Mouse (Mus musculus): ENCODE measurements around the gene Gm45618. TPM values are rescaled to one million over a fixed set of nuclear protein-coding genes. Genes with fewer than 3 reads are reported as not detected.
A peak's percentile ranks its signal among the peaks of the same experiment; 100 is the strongest.

The Gm45618 gene
- polyA plus RNA-seq, 1 experiment from 2014 or later, result 0.25 TPM

DNA sequence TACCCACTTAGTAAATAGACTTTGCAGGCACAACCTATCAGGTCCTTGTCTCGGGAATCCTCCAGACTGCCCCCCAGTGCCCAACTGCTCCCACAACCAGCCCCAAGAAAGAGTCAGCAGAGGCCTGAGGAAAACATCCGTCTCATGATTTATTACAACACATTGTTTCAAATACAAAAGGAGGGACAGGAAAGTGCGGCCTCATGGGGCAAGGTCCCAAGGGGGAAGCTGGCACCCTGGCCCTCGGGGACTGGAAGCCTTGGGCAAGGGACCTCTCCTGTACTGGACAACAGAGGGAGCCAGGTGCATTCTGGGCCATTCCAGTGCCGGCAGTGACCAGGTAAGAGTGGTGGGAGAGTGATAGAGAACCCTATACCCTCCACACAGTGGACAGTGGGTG lies 41.2 kb downstream of the Gm45618 start:
- WGBS, result 44% methylated on average over 5 of the region's 5 CpGs
- H3K27me3 ChIP-seq (replicated peaks; ENCODE audit: control insufficient read depth, insufficient read depth, low read length), result no peaks in the 10 kb centered on the region
- H3K9me3 ChIP-seq (ENCODE audit: control insufficient read depth, low read length), result no peaks in the 10 kb centered on the region
- H3K4me2 ChIP-seq (ENCODE audit: low read length), result no peak overlapping the region
- no peak overlapping the region for H3K4me3 ChIP-seq (ENCODE audit: low read length)
- no peak overlapping the region for H3K27ac ChIP-seq (ENCODE audit: low read depth, low read length)
- H3K36me3 ChIP-seq (ENCODE audit: control insufficient read depth, insufficient read depth, low read length), result peaks cover 23% of the 10 kb centered on the region
- no peak for ATAC-seq
- H3K9ac ChIP-seq (ENCODE audit: low read depth, low read length), result no peak overlapping the region
- H3K4me1 ChIP-seq (ENCODE audit: control insufficient read depth, insufficient read depth, low read depth, low read length), result peaks cover 8% of the 10 kb centered on the region

DNA sequence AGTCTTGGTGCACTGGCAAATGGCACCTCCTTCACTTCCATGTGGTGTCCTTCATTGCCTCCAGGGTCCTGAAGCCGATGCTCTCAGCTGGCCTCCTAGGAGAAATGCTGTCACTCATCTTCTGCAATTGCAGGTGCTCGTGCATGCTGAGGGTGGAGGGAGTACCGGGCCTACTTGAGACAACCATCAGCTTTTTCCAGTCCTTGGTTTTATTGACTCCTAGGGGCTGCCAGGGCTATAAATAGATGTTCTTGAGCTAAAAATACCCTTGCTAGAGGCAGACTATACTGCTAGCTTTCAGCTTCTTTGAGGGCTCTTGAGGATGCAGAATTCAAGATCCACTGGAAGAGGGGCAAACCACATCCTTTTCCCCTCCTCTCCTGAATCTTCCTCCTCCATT lies 43.4 kb downstream of the Gm45618 start:
- H3K9ac ChIP-seq (ENCODE audit: low read depth, low read length), result no peak overlapping the region
- WGBS, result 63% methylated on average over 3 of the region's 3 CpGs
- no peaks in the 10 kb centered on the region for H3K9me3 ChIP-seq (ENCODE audit: control insufficient read depth, low read length)
- H3K36me3 ChIP-seq (ENCODE audit: control insufficient read depth, insufficient read depth, low read length), result peaks cover 12% of the 10 kb centered on the region
- H3K4me1 ChIP-seq (ENCODE audit: control insufficient read depth, insufficient read depth, low read depth, low read length), result peaks cover under 1% of the 10 kb centered on the region; the same call in 1 of the 2 replicates
- H3K27me3 ChIP-seq (replicated peaks; ENCODE audit: control insufficient read depth, insufficient read depth, low read length), result no peaks in the 10 kb centered on the region
- H3K4me3 ChIP-seq (ENCODE audit: low read length), result no peak overlapping the region
- H3K27ac ChIP-seq (ENCODE audit: low read depth, low read length), result no peak overlapping the region
- ATAC-seq, result no peak
- no peak overlapping the region for H3K4me2 ChIP-seq (ENCODE audit: low read length)

DNA sequence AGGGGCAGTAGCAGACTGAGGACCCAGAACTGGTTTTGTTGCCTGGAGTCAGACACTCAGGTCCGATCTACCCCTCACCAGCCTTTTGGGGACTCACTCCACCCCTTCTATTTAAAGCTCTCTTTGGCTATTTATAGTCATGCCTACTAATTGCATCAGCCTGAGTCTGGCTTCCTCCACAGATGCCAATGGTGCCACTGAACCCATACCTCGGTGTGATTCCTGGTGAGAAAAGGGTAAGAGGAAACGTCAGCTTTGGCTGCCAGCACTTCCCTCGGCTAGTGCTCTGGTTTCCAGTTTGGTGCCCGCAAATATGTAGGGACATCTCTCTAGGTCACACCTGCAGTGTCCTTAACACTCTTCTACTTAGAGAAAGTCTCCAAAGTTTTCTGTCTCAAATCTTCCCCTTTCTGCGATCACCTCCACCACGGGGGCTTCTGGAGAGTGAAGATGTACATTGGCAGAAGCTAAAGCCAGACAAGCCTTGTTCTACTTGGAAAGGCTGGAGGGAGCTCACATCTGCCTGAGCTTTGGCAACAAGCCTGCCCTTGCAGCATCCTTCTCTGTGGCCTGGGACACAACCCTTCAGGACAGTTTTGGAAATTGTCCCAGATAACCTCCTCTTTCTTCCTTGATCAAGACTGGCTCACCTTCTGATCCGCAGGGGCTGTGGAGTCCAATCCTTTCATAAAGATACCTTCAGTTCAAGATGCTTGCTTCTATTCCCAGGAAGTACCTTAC lies 46.2 kb downstream of the Gm45618 start:
- Histone ChIP-seq H3K4me3 (ENCODE audit: low read length) (no peak overlapping the region), H3K27me3 (replicated peaks; ENCODE audit: control insufficient read depth, insufficient read depth, low read length) (no peaks in the 10 kb centered on the region), H3K9me3 (ENCODE audit: control insufficient read depth, low read length) (no peaks in the 10 kb centered on the region), H3K4me1 (ENCODE audit: control insufficient read depth, insufficient read depth, low read depth, low read length) (peaks cover 4% of the 10 kb centered on the region), H3K9ac (ENCODE audit: low read depth, low read length) (no peak overlapping the region), H3K4me2 (ENCODE audit: low read length) (no peak overlapping the region), H3K36me3 (ENCODE audit: control insufficient read depth, insufficient read depth, low read length) (peaks cover 3% of the 10 kb centered on the region; the same call in 1 of the 2 replicates), H3K27ac (ENCODE audit: low read depth, low read length) (no peak overlapping the region)
- WGBS, result 82% methylated on average over 8 of the region's 8 CpGs
- ATAC-seq, result no peak

DNA sequence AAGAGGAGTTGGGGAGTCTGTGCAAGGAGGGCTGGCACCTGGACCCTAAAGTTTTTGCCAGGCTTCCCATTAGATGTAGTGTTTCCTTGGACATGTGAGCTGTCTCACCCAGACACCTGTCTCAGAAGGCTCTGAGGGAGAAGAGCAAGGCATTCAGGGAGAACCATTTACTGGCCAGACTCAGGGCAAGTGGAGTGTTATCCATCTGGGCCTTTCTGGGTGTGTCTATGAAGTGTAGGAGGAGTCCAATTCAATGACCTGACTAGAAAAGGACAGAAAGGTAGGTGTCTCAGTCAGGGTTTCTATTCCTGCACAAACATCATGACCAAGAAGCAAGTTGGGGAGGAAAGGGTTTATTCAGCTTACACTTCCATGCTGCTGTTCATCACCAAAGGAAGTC lies 48.8 kb downstream of the Gm45618 start:
- no peak overlapping the region for H3K27ac ChIP-seq (ENCODE audit: low read depth, low read length)
- H3K9ac ChIP-seq (ENCODE audit: low read depth, low read length), result no peak overlapping the region
- no peaks in the 10 kb centered on the region for H3K36me3 ChIP-seq (ENCODE audit: control insufficient read depth, insufficient read depth, low read length)
- no peak for ATAC-seq
- 0 out of 2 replicates have a peak, but pooled peaks cover 2% of the 10 kb centered on the region for H3K27me3 ChIP-seq (replicated peaks; ENCODE audit: control insufficient read depth, insufficient read depth, low read length)
- peaks cover 4% of the 10 kb centered on the region for H3K4me1 ChIP-seq (ENCODE audit: control insufficient read depth, insufficient read depth, low read depth, low read length)
- H3K9me3 ChIP-seq (ENCODE audit: control insufficient read depth, low read length), result no peaks in the 10 kb centered on the region
- H3K4me2 ChIP-seq (ENCODE audit: low read length), result no peak overlapping the region
- H3K4me3 ChIP-seq (ENCODE audit: low read length), result no peak overlapping the region

DNA sequence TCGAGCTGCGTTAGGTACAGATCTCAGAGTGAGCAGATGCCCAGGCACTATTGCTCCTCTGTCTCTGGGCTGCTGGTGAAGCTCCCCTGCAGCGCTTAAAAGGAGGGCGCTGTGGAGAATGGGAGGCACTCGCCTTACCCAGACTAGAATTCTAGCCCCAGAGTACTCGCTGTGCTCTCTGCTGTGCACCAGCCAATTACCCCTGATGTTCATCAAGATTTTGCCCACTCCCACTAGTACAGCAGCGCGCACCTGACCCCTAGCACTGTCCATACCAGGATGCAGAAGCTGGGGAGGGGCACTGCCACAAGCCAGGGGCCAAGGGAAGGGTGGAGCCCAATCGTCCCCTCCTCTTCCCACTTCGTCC lies 49.3 kb downstream of the Gm45618 start:
- H3K4me2 ChIP-seq (ENCODE audit: low read length), result peak overlapping the region; percentile 61
- H3K27ac ChIP-seq (ENCODE audit: low read depth, low read length), result no peak overlapping the region
- H3K4me3 ChIP-seq (ENCODE audit: low read length), result peak overlapping the region; percentile 24
- H3K27me3 ChIP-seq (replicated peaks; ENCODE audit: control insufficient read depth, insufficient read depth, low read length), result 0 out of 2 replicates have a peak, but pooled peaks cover 2% of the 10 kb centered on the region
- no peaks in the 10 kb centered on the region for H3K36me3 ChIP-seq (ENCODE audit: control insufficient read depth, insufficient read depth, low read length)
- peak; percentile 81 for ATAC-seq
- H3K9ac ChIP-seq (ENCODE audit: low read depth, low read length), result peak overlapping the region; percentile 48
- H3K4me1 ChIP-seq (ENCODE audit: control insufficient read depth, insufficient read depth, low read depth, low read length), result peaks cover 4% of the 10 kb centered on the region
- H3K9me3 ChIP-seq (ENCODE audit: control insufficient read depth, low read length), result no peaks in the 10 kb centered on the region
- 8% methylated on average over 8 of the region's 10 CpGs for WGBS

DNA sequence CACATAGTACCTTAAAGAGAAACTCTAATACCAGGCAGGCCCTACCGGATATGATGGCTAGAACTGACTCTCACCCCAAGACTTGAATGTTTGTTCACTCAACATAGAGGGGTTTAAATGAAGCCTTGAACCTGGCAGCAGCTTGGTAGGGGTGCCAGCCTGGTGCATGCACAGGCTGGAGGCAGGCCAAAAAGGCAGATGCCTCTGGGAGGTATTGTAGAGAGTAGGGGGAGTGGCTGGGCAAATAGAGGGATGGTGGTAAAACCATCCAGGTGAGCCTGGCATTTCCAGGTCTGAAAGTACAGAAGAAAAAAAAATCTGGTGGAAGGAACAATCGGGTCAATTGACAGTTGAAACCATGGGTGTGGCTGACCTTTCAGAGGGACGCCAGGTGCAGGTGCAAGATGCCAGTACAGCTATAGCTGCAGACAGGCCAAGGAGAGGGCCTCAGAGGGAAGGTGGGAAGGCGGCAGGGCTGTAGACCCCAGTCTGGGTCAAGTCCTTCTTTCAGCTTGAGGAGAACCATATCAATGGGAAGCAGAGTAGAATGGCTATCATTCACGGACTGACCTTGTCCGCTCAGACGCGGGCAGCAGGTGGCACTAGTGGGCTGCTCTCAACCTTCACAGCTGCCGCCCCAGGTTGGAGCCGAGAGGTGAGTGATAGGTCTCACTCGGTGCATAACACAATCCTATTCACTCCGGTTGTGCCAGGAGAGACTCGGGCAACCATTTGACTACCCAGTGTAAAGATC lies 49.9 kb downstream of the Gm45618 start:
- WGBS, result 14% methylated on average over 13 of the region's 13 CpGs
- peak overlapping the region; percentile 61 for H3K4me2 ChIP-seq (ENCODE audit: low read length)
- H3K4me3 ChIP-seq (ENCODE audit: low read length), result peak overlapping the region; percentile 24
- H3K27ac ChIP-seq (ENCODE audit: low read depth, low read length), result no peak overlapping the region
- H3K36me3 ChIP-seq (ENCODE audit: control insufficient read depth, insufficient read depth, low read length), result no peaks in the 10 kb centered on the region
- H3K27me3 ChIP-seq (replicated peaks; ENCODE audit: control insufficient read depth, insufficient read depth, low read length), result 0 out of 2 replicates have a peak, but pooled peaks cover 2% of the 10 kb centered on the region
- H3K9me3 ChIP-seq (ENCODE audit: control insufficient read depth, low read length), result no peaks in the 10 kb centered on the region
- H3K4me1 ChIP-seq (ENCODE audit: control insufficient read depth, insufficient read depth, low read depth, low read length), result peaks cover 4% of the 10 kb centered on the region
- peak overlapping the region; percentile 48 for H3K9ac ChIP-seq (ENCODE audit: low read depth, low read length)
- peak; percentile 95 for ATAC-seq

Other genes with a start within 250 kb of the Gm45618 start
- gene Tollip, start 202.2 kb downstream of the Gm45618 start, polyA plus RNA-seq (2015; fragmentation: Nextera tagmentation; extraction: Ambion mirVana), result 77.3 and 84.7 TPM in 2 replicates
- gene Brsk2, start 171.0 kb downstream of the Gm45618 start, polyA plus RNA-seq (2015; fragmentation: Nextera tagmentation; extraction: Ambion mirVana), result 19.6 and 20.7 TPM in 2 replicates
- gene Mob2, start 59.7 kb downstream of the Gm45618 start, polyA plus RNA-seq (2015; fragmentation: Nextera tagmentation; extraction: Ambion mirVana), result 52.7 and 55.9 TPM in 2 replicates
- gene Dusp8, start 24.9 kb downstream of the Gm45618 start, polyA plus RNA-seq (2015; fragmentation: Nextera tagmentation; extraction: Ambion mirVana), result 109 and 117 TPM in 2 replicates
- gene Gm39115, start 15.3 kb upstream of the Gm45618 start, polyA plus RNA-seq (2015; fragmentation: Nextera tagmentation; extraction: Ambion mirVana), result 0.24 TPM in 2 replicates
- not detected in 2 replicates for gene Gm45337, start 23.9 kb upstream of the Gm45618 start, polyA plus RNA-seq (2015; fragmentation: Nextera tagmentation; extraction: Ambion mirVana)
- not detected in 2 replicates for gene Gm29735, start 36.4 kb upstream of the Gm45618 start, polyA plus RNA-seq (2015; fragmentation: Nextera tagmentation; extraction: Ambion mirVana)
- not detected in 2 replicates for gene Gm4553, start 45.0 kb upstream of the Gm45618 start, polyA plus RNA-seq (2015; fragmentation: Nextera tagmentation; extraction: Ambion mirVana)
- not detected in 2 replicates for gene Krtap5-2, start 55.3 kb upstream of the Gm45618 start, polyA plus RNA-seq (2015; fragmentation: Nextera tagmentation; extraction: Ambion mirVana)
- not detected in 2 replicates for gene Gm10153, start 69.7 kb upstream of the Gm45618 start, polyA plus RNA-seq (2015; fragmentation: Nextera tagmentation; extraction: Ambion mirVana)
- gene Krtap5-3, start 80.6 kb upstream of the Gm45618 start, polyA plus RNA-seq (2015; fragmentation: Nextera tagmentation; extraction: Ambion mirVana), result not detected in 2 replicates
- gene Gm7579, start 91.1 kb upstream of the Gm45618 start, polyA plus RNA-seq (2015; fragmentation: Nextera tagmentation; extraction: Ambion mirVana), result not detected in 2 replicates
- gene Krtap5-5, start 109.2 kb upstream of the Gm45618 start, polyA plus RNA-seq (2015; fragmentation: Nextera tagmentation; extraction: Ambion mirVana), result not detected in 2 replicates
- not detected in 2 replicates for gene Gm40460, start 120.3 kb upstream of the Gm45618 start, polyA plus RNA-seq (2015; fragmentation: Nextera tagmentation; extraction: Ambion mirVana)
- gene Gm2431, start 137.6 kb upstream of the Gm45618 start, polyA plus RNA-seq (2015; fragmentation: Nextera tagmentation; extraction: Ambion mirVana), result not detected in 2 replicates
- gene Gm4559, start 153.6 kb upstream of the Gm45618 start, polyA plus RNA-seq (2015; fragmentation: Nextera tagmentation; extraction: Ambion mirVana), result not detected in 2 replicates
- not detected in 2 replicates for gene Krtap5-1, start 176.4 kb upstream of the Gm45618 start, polyA plus RNA-seq (2015; fragmentation: Nextera tagmentation; extraction: Ambion mirVana)
- not detected in 2 replicates for gene Krtap5-4, start 182.8 kb upstream of the Gm45618 start, polyA plus RNA-seq (2015; fragmentation: Nextera tagmentation; extraction: Ambion mirVana)

Data from hindbrain, embryonic 16.5 days (tissue).